Mouse (Mus musculus) heart, embryonic 13.5 days (tissue): ENCODE measurements at regions not wholly inside any gene's neighbourhood (a gene's known extent, or its start where the extent isn't known, plus 50 kb on each side); places are given as distances from the start of the nearest gene placed in this dataset.

Experiments
- ATAC-seq: fragments of 200-750 bp; cut with Nextera tagmentation; 2 replicates; pipeline ENCODE4 v1.8.0; 2017; ENCODE audit warnings: moderate TSS enrichment; ENCODE audit not compliant: insufficient number of reproducible peaks, low FRiP score, low TSS enrichment; ENCODE audit errors: extremely low read depth
- H3K27ac ChIP-seq: fragments of 300-500 bp; sonication (generic); replicated peaks from 2 replicates; pipeline ENCODE4 v1.5.1; 2015; ENCODE audit warnings: moderate library complexity, mild to moderate bottlenecking, inconsistent platforms
- H3K27me3 ChIP-seq: fragments of 300-500 bp; sonication (generic); replicated peaks from 2 replicates; pipeline ENCODE4 v1.6.1; 2015; ENCODE audit warnings: mild to moderate bottlenecking, inconsistent platforms
- H3K36me3 ChIP-seq: fragments of 300-500 bp; sonication (generic); 2 replicates; pipeline ENCODE4 v1.6.1; 2015; ENCODE audit warnings: mild to moderate bottlenecking, inconsistent platforms
- H3K4me1 ChIP-seq: fragments of 300-500 bp; sonication (generic); 2 replicates; pipeline ENCODE4 v1.6.1; 2015; ENCODE audit warnings: inconsistent platforms
- H3K4me2 ChIP-seq: fragments of 300-500 bp; sonication (generic); 2 replicates; pipeline ENCODE4 v1.6.1; 2015; ENCODE audit warnings: inconsistent platforms, mild to moderate bottlenecking, moderate library complexity
- H3K4me3 ChIP-seq: fragments of 300-500 bp; sonication (generic); 2 replicates; pipeline ENCODE4 v1.5.1; 2015; ENCODE audit warnings: moderate library complexity, mild to moderate bottlenecking, inconsistent platforms
- H3K9ac ChIP-seq: fragments of 300-500 bp; sonication (generic); 2 replicates; pipeline ENCODE4 v1.6.1; 2015; ENCODE audit warnings: inconsistent platforms, mild to moderate bottlenecking, moderate library complexity
- H3K9me3 ChIP-seq: fragments of 300-500 bp; sonication (generic); 2 replicates; pipeline ENCODE4 v1.6.1; 2016; ENCODE audit warnings: inconsistent platforms
- WGBS: fragments of 180-500 bp; shearing (Covaris S2); methylation state at CpG from one replicate; pipeline ENCODE4 v1.1.7; 2015; ENCODE audit warnings: mixed read lengths; 5-methylcytosine and 5-hydroxymethylcytosine counted together

DNA sequence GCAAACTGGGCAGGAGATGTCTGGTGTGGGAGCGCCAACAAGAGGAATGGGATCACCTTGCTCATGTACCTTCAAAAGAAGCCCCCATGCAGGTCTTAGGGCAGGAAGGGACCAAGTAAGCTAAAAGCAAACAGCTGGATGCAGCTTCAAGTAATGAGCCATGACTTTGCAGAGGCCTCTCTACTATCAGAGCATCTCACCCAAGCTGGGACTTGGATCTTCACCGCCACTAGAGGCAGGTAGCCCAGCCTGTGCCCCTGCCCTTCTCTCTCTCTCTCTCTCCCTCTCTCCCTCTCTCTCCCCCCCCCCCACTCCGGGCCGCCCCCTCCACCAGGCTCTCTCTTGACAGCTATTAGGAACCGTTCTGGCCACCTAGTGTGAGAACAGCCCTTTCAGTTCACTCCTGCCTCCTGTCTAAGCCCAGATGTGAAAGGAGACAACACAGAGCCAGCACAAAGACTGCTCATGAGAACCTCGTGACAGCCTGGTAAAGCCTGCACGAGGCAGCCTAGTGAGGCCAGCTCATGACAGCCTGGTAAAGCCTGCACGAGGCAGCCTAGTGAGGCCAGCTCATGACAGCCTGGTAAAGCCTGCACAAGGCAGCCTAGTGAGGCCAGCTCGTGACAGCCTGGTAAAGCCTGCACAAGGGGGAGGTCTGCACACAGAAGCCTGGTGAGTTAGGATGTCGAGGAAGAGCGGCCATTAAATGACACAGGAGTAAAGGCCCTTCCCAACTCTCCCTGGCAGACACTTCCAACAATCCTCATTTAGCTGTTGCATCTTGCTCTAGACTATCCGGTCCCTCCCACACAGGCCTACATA lies 85.8 kb downstream of the Irs2 start:
- Histone ChIP-seq H3K4me3 (no peak overlapping the region), H3K36me3 (no peaks in the 10 kb centered on the region), H3K9ac (peak overlapping the region; percentile 57), H3K27ac (peak overlapping the region; percentile 80), H3K9me3 (no peaks in the 10 kb centered on the region), H3K4me2 (0 out of 2 replicates have a peak overlapping the region, but pooled peaks have one; percentile 15), H3K4me1 (peaks cover 78% of the 10 kb centered on the region), H3K27me3 (peaks cover 24% of the 10 kb centered on the region)
- WGBS: 41% methylated on average over 12 of the region's 12 CpGs
- no peak for ATAC-seq

GRCm38 (mm10) chr8:10921439-10922191 lies 86.6 kb downstream of the Irs2 start:
- Histone ChIP-seq H3K36me3 (no peaks in the 10 kb centered on the region), H3K27me3 (peaks cover 29% of the 10 kb centered on the region), H3K27ac (peak overlapping the region; percentile 80), H3K4me1 (peaks cover 71% of the 10 kb centered on the region), H3K9me3 (no peaks in the 10 kb centered on the region), H3K9ac (peak overlapping the region; percentile 57), H3K4me3 (no peak overlapping the region), H3K4me2 (peak overlapping the region; percentile 15; the same call in 1 of the 2 replicates)
- 40% methylated on average over 11 of the region's 11 CpGs for WGBS
- no peak for ATAC-seq

- peaks cover 32% of the 10 kb centered on the region for H3K27me3 ChIP-seq
- WGBS: 61% methylated on average over 5 of the region's 5 CpGs
Measured at GRCm38 (mm10) chr8:10919620-10920019, 88.6 kb downstream of the Irs2 start.

GRCm38 (mm10) chr8:10918403-10919035 lies 89.7 kb downstream of the Irs2 start:
- no peaks in the 10 kb centered on the region for H3K36me3 ChIP-seq
- H3K4me2 ChIP-seq: no peak overlapping the region
- no peak for ATAC-seq
- WGBS: 76% methylated on average over 5 of the region's 5 CpGs
- H3K4me3 ChIP-seq: no peak overlapping the region
- H3K27me3 ChIP-seq: peaks cover 38% of the 10 kb centered on the region
- H3K9ac ChIP-seq: no peak overlapping the region
- H3K9me3 ChIP-seq: no peaks in the 10 kb centered on the region
- H3K4me1 ChIP-seq: peaks cover 41% of the 10 kb centered on the region
- no peak overlapping the region for H3K27ac ChIP-seq

More at GRCm38 (mm10) chr8:10919620-10920019, 88.6 kb downstream of the Irs2 start:
- no peak overlapping the region for H3K4me2 ChIP-seq
- ATAC-seq: no peak
- no peak overlapping the region for H3K27ac ChIP-seq
- no peaks in the 10 kb centered on the region for H3K9me3 ChIP-seq
- no peaks in the 10 kb centered on the region for H3K36me3 ChIP-seq
- no peak overlapping the region for H3K4me3 ChIP-seq
- H3K4me1 ChIP-seq: peaks cover 52% of the 10 kb centered on the region
- no peak overlapping the region for H3K9ac ChIP-seq

GRCm38 (mm10) chr8:10914616-10915015 lies 93.6 kb downstream of the Irs2 start:
- Histone ChIP-seq H3K4me1 (peaks cover 25% of the 10 kb centered on the region), H3K27ac (no peak overlapping the region), H3K36me3 (no peaks in the 10 kb centered on the region), H3K9me3 (no peaks in the 10 kb centered on the region), H3K9ac (no peak overlapping the region), H3K27me3 (peaks cover 52% of the 10 kb centered on the region), H3K4me2 (no peak overlapping the region), H3K4me3 (no peak overlapping the region)
- WGBS: 76% methylated on average over 8 of the region's 8 CpGs
- ATAC-seq: no peak

DNA sequence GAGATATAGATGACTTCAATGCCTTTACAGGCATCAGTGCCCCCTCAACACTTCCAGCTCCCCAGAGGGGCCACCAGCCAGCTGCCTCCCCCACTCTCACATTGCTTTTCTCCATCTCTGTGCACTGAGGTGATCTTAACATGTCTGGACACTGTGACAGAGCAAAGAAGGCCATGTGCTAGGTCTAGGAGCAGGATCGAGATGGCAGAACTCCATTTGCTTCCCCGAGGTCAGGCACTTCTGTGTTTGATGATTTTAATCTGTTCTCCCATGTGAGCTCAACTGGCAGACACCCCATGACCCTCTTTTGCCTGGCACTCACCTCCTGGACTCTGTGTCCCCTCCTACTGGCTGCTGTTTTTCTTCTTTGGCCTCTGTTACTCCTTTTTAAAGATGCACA lies 95.8 kb downstream of the Irs2 start:
- Histone ChIP-seq H3K9ac (no peak overlapping the region), H3K4me1 (peaks cover 29% of the 10 kb centered on the region), H3K4me2 (no peak overlapping the region), H3K4me3 (no peak overlapping the region), H3K27me3 (peaks cover 54% of the 10 kb centered on the region), H3K36me3 (no peaks in the 10 kb centered on the region), H3K9me3 (no peaks in the 10 kb centered on the region), H3K27ac (no peak overlapping the region)
- 35% methylated on average over 2 of the region's 2 CpGs for whole genome bisulfite sequencing
- no peak for ATAC-seq

DNA sequence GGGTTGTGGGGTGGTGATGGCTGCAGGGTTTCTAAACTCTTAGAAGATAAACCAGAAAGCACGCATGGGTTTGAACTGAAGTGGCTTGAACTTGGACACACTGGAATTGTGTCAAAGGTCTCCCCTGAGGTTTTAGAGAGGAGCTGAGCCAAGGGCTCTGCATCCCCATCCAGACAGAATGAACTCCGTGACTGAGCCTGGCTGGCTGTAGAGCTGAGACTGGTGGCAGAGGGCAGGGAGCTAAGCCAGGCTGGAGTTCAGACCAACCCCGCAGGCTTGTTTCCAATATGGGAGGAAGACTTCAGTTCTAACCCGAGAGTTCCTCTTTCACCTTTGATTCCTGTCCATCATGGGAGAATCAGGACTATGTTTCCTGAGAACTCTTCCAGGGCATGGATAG lies 96.9 kb downstream of the Irs2 start:
- Histone ChIP-seq H3K27ac (no peak overlapping the region), H3K4me2 (no peak overlapping the region), H3K36me3 (no peaks in the 10 kb centered on the region), H3K4me1 (peaks cover 29% of the 10 kb centered on the region), H3K9me3 (no peaks in the 10 kb centered on the region), H3K4me3 (no peak overlapping the region), H3K27me3 (peaks cover 59% of the 10 kb centered on the region), H3K9ac (no peak overlapping the region)
- WGBS: 71% methylated on average over 4 of the region's 4 CpGs
- no peak for ATAC-seq

- H3K27ac ChIP-seq: 0 out of 2 replicates have a peak overlapping the region, but pooled peaks have one; percentile 12
- WGBS: 59% methylated on average over 6 of the region's 6 CpGs
- H3K4me3 ChIP-seq: no peak overlapping the region
- peaks cover 29% of the 10 kb centered on the region for H3K4me1 ChIP-seq
- no peak overlapping the region for H3K9ac ChIP-seq
- H3K9me3 ChIP-seq: no peaks in the 10 kb centered on the region
- H3K36me3 ChIP-seq: no peaks in the 10 kb centered on the region
- no peak overlapping the region for H3K4me2 ChIP-seq
- peaks cover 62% of the 10 kb centered on the region for H3K27me3 ChIP-seq
- ATAC-seq: no peak
Measured at GRCm38 (mm10) chr8:10910954-10911353, 97.3 kb downstream of the Irs2 start.

DNA sequence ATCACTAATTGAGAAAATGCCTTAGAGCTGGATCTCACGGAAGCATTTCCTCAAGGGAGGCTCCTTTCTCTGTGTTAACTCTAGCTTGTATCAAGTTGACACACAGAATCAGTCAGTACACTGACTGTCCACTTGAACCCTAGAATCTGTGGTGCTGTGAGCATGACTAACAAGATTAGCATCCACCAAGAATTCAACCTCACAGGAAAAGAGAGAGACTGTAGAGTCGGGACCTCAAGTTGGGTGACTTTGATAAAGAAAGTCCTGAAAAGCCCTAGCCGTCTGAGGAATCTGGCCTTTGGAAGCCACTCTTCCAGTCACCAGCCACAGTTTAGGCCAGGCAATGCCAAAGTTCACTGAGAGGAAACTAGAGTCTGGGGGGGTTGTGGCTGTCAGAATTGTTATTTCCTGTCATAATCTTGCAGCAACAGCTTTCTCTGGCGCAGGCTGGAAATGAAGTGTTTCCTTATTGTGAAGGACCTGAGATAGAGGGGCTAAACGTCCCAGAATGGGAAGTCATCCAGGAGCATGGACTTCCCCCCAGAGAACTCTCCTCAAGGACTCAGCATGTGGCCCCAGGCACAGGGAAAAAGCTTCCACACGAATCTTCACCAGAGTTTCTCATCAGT lies 97.9 kb downstream of the Irs2 start:
- Histone ChIP-seq H3K4me3 (no peak overlapping the region), H3K9me3 (no peaks in the 10 kb centered on the region), H3K4me2 (no peak overlapping the region), H3K9ac (no peak overlapping the region), H3K27me3 (peaks cover 64% of the 10 kb centered on the region), H3K36me3 (no peaks in the 10 kb centered on the region), H3K4me1 (peaks cover 29% of the 10 kb centered on the region), H3K27ac (peak overlapping the region; percentile 36; the same call in 1 of the 2 replicates)
- 25% methylated on average over 6 of the region's 6 CpGs for WGBS
- no peak for ATAC-seq

DNA sequence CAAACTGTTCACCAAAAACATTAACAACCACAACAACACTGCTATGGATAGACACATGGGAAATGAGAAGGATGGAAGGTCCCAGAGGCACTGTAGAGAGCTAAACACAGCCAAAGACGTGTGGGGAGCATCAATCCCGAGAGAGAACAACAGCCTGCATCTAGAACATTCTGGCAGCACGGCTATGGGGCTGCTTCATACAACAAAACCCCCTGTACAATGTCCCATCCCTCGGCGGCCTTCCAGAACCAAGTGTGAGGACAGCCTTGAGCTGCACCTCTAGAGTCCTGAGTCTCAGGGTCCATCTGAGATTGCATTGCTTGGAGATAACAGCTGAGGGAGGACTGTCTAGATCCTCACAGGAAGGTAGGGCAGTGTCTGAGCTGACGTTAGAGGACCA lies 99.1 kb downstream of the Irs2 start:
- Histone ChIP-seq H3K9me3 (no peaks in the 10 kb centered on the region), H3K27ac (no peak overlapping the region), H3K4me1 (peaks cover 29% of the 10 kb centered on the region), H3K4me2 (no peak overlapping the region), H3K27me3 (peaks cover 69% of the 10 kb centered on the region), H3K36me3 (no peaks in the 10 kb centered on the region), H3K4me3 (no peak overlapping the region), H3K9ac (no peak overlapping the region)
- no peak for ATAC-seq
- WGBS: 76% methylated on average over 6 of the region's 6 CpGs

- Histone ChIP-seq H3K27ac (no peak overlapping the region), H3K4me3 (no peak overlapping the region), H3K4me2 (no peak overlapping the region), H3K4me1 (peaks cover 22% of the 10 kb centered on the region), H3K27me3 (peaks cover 70% of the 10 kb centered on the region), H3K9me3 (no peaks in the 10 kb centered on the region), H3K36me3 (no peaks in the 10 kb centered on the region), H3K9ac (no peak overlapping the region)
- ATAC-seq: no peak
- 72% methylated on average over 6 of the region's 6 CpGs for WGBS
Measured at GRCm38 (mm10) chr8:10906353-10906752, 101.9 kb downstream of the Irs2 start.
